Mouse (Mus musculus) intestine, embryonic 15.5 days (tissue): ENCODE results near the gene Vps8. TPM values are rescaled to one million over a fixed set of nuclear protein-coding genes. Genes with fewer than 3 reads are reported as not detected.

Source experiments
- ATAC-seq: fragments of 200-750 bp; cut with Nextera tagmentation; 2 replicates; pipeline ENCODE4 v1.8.0; 2017; ENCODE audit warnings: moderate TSS enrichment, moderate library complexity
- H3K27ac ChIP-seq: fragments of 300-500 bp; sonication (generic); 2 replicates; pipeline ENCODE4 v1.5.1; 2015; ENCODE audit warnings: mild to moderate bottlenecking, inconsistent platforms
- H3K27me3 ChIP-seq: fragments of 300-500 bp; sonication (generic); replicated peaks from 2 replicates; pipeline ENCODE4 v1.6.1; 2015; ENCODE audit warnings: inconsistent platforms
- H3K36me3 ChIP-seq: fragments of 300-500 bp; sonication (generic); 2 replicates; pipeline ENCODE4 v1.6.1; 2015; ENCODE audit warnings: inconsistent platforms
- H3K4me1 ChIP-seq: fragments of 300-500 bp; sonication (generic); replicated peaks from 2 replicates; pipeline ENCODE4 v1.6.1; 2015; ENCODE audit warnings: inconsistent platforms
- H3K4me2 ChIP-seq: fragments of 300-500 bp; sonication (generic); replicated peaks from 2 replicates; pipeline ENCODE4 v1.6.1; 2015; ENCODE audit warnings: mild to moderate bottlenecking, inconsistent platforms
- H3K4me3 ChIP-seq: fragments of 300-500 bp; sonication (generic); replicated peaks from 2 replicates; pipeline ENCODE4 v1.5.1; 2015; ENCODE audit warnings: inconsistent platforms
- H3K9ac ChIP-seq: fragments of 300-500 bp; sonication (generic); 2 replicates; pipeline ENCODE4 v1.6.1; 2015; ENCODE audit warnings: inconsistent platforms
- H3K9me3 ChIP-seq: fragments of 300-500 bp; sonication (generic); 2 replicates; pipeline ENCODE4 v1.6.1; 2016; ENCODE audit warnings: inconsistent platforms
- WGBS: fragments of 180-500 bp; shearing (Covaris S2); methylation state at CpG from one replicate; pipeline ENCODE4 v1.1.7; 2015; 5-methylcytosine and 5-hydroxymethylcytosine counted together
- polyA plus RNA-seq: library from polyadenylated mRNA; unstranded; fragments of >200 nt; fragmentation: Nextera tagmentation; extraction: Ambion mirVana; gene quantifications from 2 replicates; pipeline ENCODE4 v1.2.1, GENCODE M21; 2015

The Vps8 gene
- polyA plus RNA-seq, 1 experiment from 2014 or later, result 13.9 TPM

- no peaks in the 10 kb centered on the region for H3K9me3 ChIP-seq
- no peak for ATAC-seq
- no peaks in the 10 kb centered on the region for H3K27me3 ChIP-seq
- no peak overlapping the region for H3K4me3 ChIP-seq
- H3K4me1 ChIP-seq, result peaks cover 4% of the 10 kb centered on the region
- H3K27ac ChIP-seq, result no peak overlapping the region
- H3K9ac ChIP-seq, result no peak overlapping the region
- H3K36me3 ChIP-seq, result no peaks in the 10 kb centered on the region
- 86% methylated on average over 6 of the region's 6 CpGs for WGBS
- H3K4me2 ChIP-seq, result no peak overlapping the region
Measured at GRCm38 (mm10) chr16:21494681-21495080, 71.8 kb downstream of the Vps8 start.

GRCm38 (mm10) chr16:21496799-21497198 lies 73.9 kb downstream of the Vps8 start:
- 83% methylated on average over 9 of the region's 9 CpGs for WGBS
- H3K9me3 ChIP-seq, result no peaks in the 10 kb centered on the region
- no peak overlapping the region for H3K4me2 ChIP-seq
- H3K27me3 ChIP-seq, result no peaks in the 10 kb centered on the region
- peaks cover 5% of the 10 kb centered on the region for H3K4me1 ChIP-seq
- no peak overlapping the region for H3K27ac ChIP-seq
- ATAC-seq, result no peak
- no peak overlapping the region for H3K9ac ChIP-seq
- H3K4me3 ChIP-seq, result no peak overlapping the region
- no peaks in the 10 kb centered on the region for H3K36me3 ChIP-seq

- no peaks in the 10 kb centered on the region for H3K9me3 ChIP-seq
- H3K27me3 ChIP-seq, result no peaks in the 10 kb centered on the region
- no peak overlapping the region for H3K9ac ChIP-seq
- no peak overlapping the region for H3K4me3 ChIP-seq
- no peak overlapping the region for H3K27ac ChIP-seq
- ATAC-seq, result no peak
- no peak overlapping the region for H3K4me2 ChIP-seq
- WGBS, result 65% methylated on average over 3 of the region's 3 CpGs
- H3K4me1 ChIP-seq, result peaks cover 5% of the 10 kb centered on the region
- no peaks in the 10 kb centered on the region for H3K36me3 ChIP-seq
Measured at GRCm38 (mm10) chr16:21497627-21498026, 74.7 kb downstream of the Vps8 start.

- no peak overlapping the region for H3K4me2 ChIP-seq
- H3K27me3 ChIP-seq, result no peaks in the 10 kb centered on the region
- no peaks in the 10 kb centered on the region for H3K9me3 ChIP-seq
- H3K4me3 ChIP-seq, result no peak overlapping the region
- ATAC-seq, result no peak
- H3K27ac ChIP-seq, result peak overlapping the region; percentile 74; the same call in 1 of the 2 replicates
- 69% methylated on average over 4 of the region's 4 CpGs for WGBS
- no peak overlapping the region for H3K9ac ChIP-seq
- H3K4me1 ChIP-seq, result peaks cover 5% of the 10 kb centered on the region
- H3K36me3 ChIP-seq, result no peaks in the 10 kb centered on the region
Measured at GRCm38 (mm10) chr16:21498984-21499383, 76.1 kb downstream of the Vps8 start.

- H3K36me3 ChIP-seq, result no peaks in the 10 kb centered on the region
- no peak overlapping the region for H3K4me2 ChIP-seq
- no peaks in the 10 kb centered on the region for H3K9me3 ChIP-seq
- H3K27ac ChIP-seq, result peak overlapping the region; percentile 74
- no peak overlapping the region for H3K9ac ChIP-seq
- no peak overlapping the region for H3K4me3 ChIP-seq
- ATAC-seq, result peak; percentile 53
- H3K4me1 ChIP-seq, result peaks cover 5% of the 10 kb centered on the region
- 44% methylated on average over 7 of the region's 7 CpGs for WGBS
- H3K27me3 ChIP-seq, result no peaks in the 10 kb centered on the region
Measured at GRCm38 (mm10) chr16:21499656-21500055, 76.7 kb downstream of the Vps8 start.

GRCm38 (mm10) chr16:21518833-21519232 lies 95.9 kb downstream of the Vps8 start:
- no peak overlapping the region for H3K9ac ChIP-seq
- ATAC-seq, result no peak
- H3K4me1 ChIP-seq, result no peaks in the 10 kb centered on the region
- no peak overlapping the region for H3K4me2 ChIP-seq
- H3K9me3 ChIP-seq, result no peaks in the 10 kb centered on the region
- WGBS, result 68% methylated on average over 9 of the region's 9 CpGs
- no peaks in the 10 kb centered on the region for H3K27me3 ChIP-seq
- H3K27ac ChIP-seq, result no peak overlapping the region
- H3K4me3 ChIP-seq, result no peak overlapping the region
- no peaks in the 10 kb centered on the region for H3K36me3 ChIP-seq

GRCm38 (mm10) chr16:21519785-21520184 lies 96.9 kb downstream of the Vps8 start:
- Histone ChIP-seq H3K9ac (no peak overlapping the region), H3K27ac (no peak overlapping the region), H3K9me3 (no peaks in the 10 kb centered on the region), H3K27me3 (no peaks in the 10 kb centered on the region), H3K4me2 (no peak overlapping the region), H3K4me3 (no peak overlapping the region), H3K36me3 (no peaks in the 10 kb centered on the region), H3K4me1 (no peaks in the 10 kb centered on the region)
- no peak for ATAC-seq

GRCm38 (mm10) chr16:21523738-21524137 lies 100.8 kb downstream of the Vps8 start:
- no peak overlapping the region for H3K4me3 ChIP-seq
- no peaks in the 10 kb centered on the region for H3K4me1 ChIP-seq
- ATAC-seq, result no peak
- H3K27ac ChIP-seq, result no peak overlapping the region
- no peaks in the 10 kb centered on the region for H3K9me3 ChIP-seq
- H3K4me2 ChIP-seq, result no peak overlapping the region
- H3K9ac ChIP-seq, result no peak overlapping the region
- H3K36me3 ChIP-seq, result no peaks in the 10 kb centered on the region
- 81% methylated on average over 4 of the region's 4 CpGs for WGBS
- H3K27me3 ChIP-seq, result no peaks in the 10 kb centered on the region

GRCm38 (mm10) chr16:21525376-21525775 lies 102.5 kb downstream of the Vps8 start:
- Histone ChIP-seq H3K9me3 (no peaks in the 10 kb centered on the region), H3K27me3 (no peaks in the 10 kb centered on the region), H3K9ac (no peak overlapping the region), H3K4me1 (0 out of 2 replicates have a peak, but pooled peaks cover 4% of the 10 kb centered on the region), H3K27ac (no peak overlapping the region), H3K4me3 (no peak overlapping the region), H3K4me2 (no peak overlapping the region), H3K36me3 (no peaks in the 10 kb centered on the region)
- no peak for ATAC-seq
- WGBS, result 81% methylated on average over 1 of the region's 1 CpGs

- Histone ChIP-seq H3K4me1 (0 out of 2 replicates have a peak, but pooled peaks cover 4% of the 10 kb centered on the region), H3K27ac (no peak overlapping the region), H3K4me2 (no peak overlapping the region), H3K4me3 (no peak overlapping the region), H3K36me3 (no peaks in the 10 kb centered on the region), H3K9me3 (no peaks in the 10 kb centered on the region), H3K9ac (no peak overlapping the region), H3K27me3 (no peaks in the 10 kb centered on the region)
- no peak for ATAC-seq
- 91% methylated on average over 10 of the region's 10 CpGs for WGBS
Measured at GRCm38 (mm10) chr16:21527271-21528007, 104.5 kb downstream of the Vps8 start.

- no peaks in the 10 kb centered on the region for H3K9me3 ChIP-seq
- no peaks in the 10 kb centered on the region for H3K36me3 ChIP-seq
- H3K27me3 ChIP-seq, result no peaks in the 10 kb centered on the region
- H3K9ac ChIP-seq, result no peak overlapping the region
- WGBS, result 81% methylated on average over 4 of the region's 4 CpGs
- no peak overlapping the region for H3K4me3 ChIP-seq
- ATAC-seq, result no peak
- no peak overlapping the region for H3K4me2 ChIP-seq
- no peak overlapping the region for H3K27ac ChIP-seq
- H3K4me1 ChIP-seq, result 0 out of 2 replicates have a peak, but pooled peaks cover 4% of the 10 kb centered on the region
Measured at GRCm38 (mm10) chr16:21533503-21533902, 110.6 kb downstream of the Vps8 start.

GRCm38 (mm10) chr16:21536240-21537005 lies 113.5 kb downstream of the Vps8 start:
- H3K9ac ChIP-seq, result no peak overlapping the region
- H3K4me3 ChIP-seq, result no peak overlapping the region
- H3K36me3 ChIP-seq, result no peaks in the 10 kb centered on the region
- no peak for ATAC-seq
- no peak overlapping the region for H3K4me2 ChIP-seq
- H3K9me3 ChIP-seq, result no peaks in the 10 kb centered on the region
- 84% methylated on average over 7 of the region's 7 CpGs for WGBS
- no peaks in the 10 kb centered on the region for H3K27me3 ChIP-seq
- H3K27ac ChIP-seq, result no peak overlapping the region
- no peaks in the 10 kb centered on the region for H3K4me1 ChIP-seq

GRCm38 (mm10) chr16:21537312-21537711 lies 114.4 kb downstream of the Vps8 start:
- H3K36me3 ChIP-seq, result no peaks in the 10 kb centered on the region
- no peak for ATAC-seq
- no peak overlapping the region for H3K4me2 ChIP-seq
- no peaks in the 10 kb centered on the region for H3K27me3 ChIP-seq
- H3K27ac ChIP-seq, result no peak overlapping the region
- no peaks in the 10 kb centered on the region for H3K9me3 ChIP-seq
- WGBS, result 76% methylated on average over 3 of the region's 3 CpGs
- H3K4me1 ChIP-seq, result no peaks in the 10 kb centered on the region
- H3K4me3 ChIP-seq, result no peak overlapping the region
- H3K9ac ChIP-seq, result no peak overlapping the region
